10 mouse cellular contexts compared by ENCODE assay signal in the genomic region with DNA sequence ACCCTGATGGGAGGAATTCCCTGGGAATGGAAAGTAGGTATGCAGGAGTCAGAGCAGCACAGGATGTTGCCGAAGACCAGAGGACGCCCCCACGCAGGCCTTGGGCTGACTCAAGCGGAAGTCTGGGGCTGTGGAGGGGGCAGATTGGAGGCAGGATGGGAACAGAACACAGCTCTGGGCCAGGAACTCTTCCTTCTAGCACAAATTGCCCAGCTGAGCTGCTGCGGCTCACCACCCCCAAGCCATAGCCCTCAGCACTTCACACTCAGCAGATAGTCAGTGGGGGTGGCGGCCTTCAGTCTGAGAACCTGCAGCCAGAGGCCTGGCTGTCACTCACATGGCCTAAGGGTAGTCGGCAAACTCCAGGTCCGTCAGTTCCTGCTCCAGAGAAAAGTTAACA. TPM values are rescaled to one million over a fixed set of nuclear protein-coding genes. Genes with fewer than 3 reads are reported as not detected.
DNase-seq lines count a peak whose midpoint lies in the region; ATAC-seq and TF ChIP-seq lines count a peak whose summit lies in the region.
"Had no signal": no experiment of that assay in that cellular context is flagged by ENCODE, and none has a peak within 500 bp of the region (broad histone marks: within the 10 kb centered on the region; RNA-seq: fewer than 3 reads in every experiment).

No protein-coding gene starts in this region.

- no peaks in the 10 kb centered on the region for H3K27me3 ChIP-seq in midbrain, embryonic 10.5 days (ENCODE audit: low read depth, poor library complexity, severe bottlenecking)
- H3K27me3 ChIP-seq in midbrain, embryonic 13.5 days = no peaks in the 10 kb centered on the region
- no peaks in the 10 kb centered on the region for H3K27me3 ChIP-seq in heart, postnatal 0 days (ENCODE audit: control insufficient read depth, insufficient read depth, low read length)
- H3K27me3 ChIP-seq in hindbrain, embryonic 13.5 days = no peaks in the 10 kb centered on the region

- no peak overlapping the region for H3K4me2 ChIP-seq in midbrain, embryonic 13.5 days (replicated peaks)
- H3K4me2 ChIP-seq in heart, postnatal 0 days (ENCODE audit: low read depth, low read length) = no peak overlapping the region
- H3K4me2 ChIP-seq in hindbrain, embryonic 13.5 days = no peak overlapping the region

- H3K4me3 ChIP-seq in midbrain, embryonic 10.5 days = no peak overlapping the region
- no peak overlapping the region for H3K4me3 ChIP-seq in midbrain, embryonic 13.5 days (replicated peaks)
- no peak overlapping the region for H3K4me3 ChIP-seq in heart, postnatal 0 days (ENCODE audit: low read depth, low read length)
- no peak overlapping the region for H3K4me3 ChIP-seq in hindbrain, embryonic 13.5 days

- peak; percentile 73 for TF ChIP-seq EP300 in heart, postnatal 0 days (IDR thresholded peaks at IDR 0.05; ENCODE audit: low read depth)

- no peak for DNase-seq in frontal cortex, postnatal 25 days (ENCODE audit: low spot score in 2 of 2)
- DNase-seq in midbrain, embryonic 10.5 days (ENCODE audit: low spot score) = no peak
- peak; percentile 65 for DNase-seq in heart, postnatal 0 days (ENCODE audit: low spot score)
- DNase-seq in thymus, postnatal 0 days (ENCODE audit: low spot score) = peak; percentile 63
- no peak for DNase-seq in kidney, postnatal 14 days
- DNase-seq: lung, adult 2 months had no signal

- peak; percentile 59 for ATAC-seq in frontal cortex, adult (ENCODE audit: low TSS enrichment)
- ATAC-seq in midbrain, embryonic 13.5 days = no peak
- ATAC-seq in heart, postnatal 0 days (ENCODE audit: insufficient read depth, low read depth) = peak; percentile 67
- no peak for ATAC-seq in hindbrain, embryonic 13.5 days (ENCODE audit: low FRiP score)
- ATAC-seq: hindbrain, postnatal 0 days had no signal

- peak overlapping the region; percentile 34; the same call in 1 of the 2 replicates for H3K27ac ChIP-seq in midbrain, embryonic 10.5 days (replicated peaks)
- no peak overlapping the region for H3K27ac ChIP-seq in midbrain, embryonic 13.5 days
- H3K27ac ChIP-seq in heart, postnatal 0 days (ENCODE audit: low read depth) = peak overlapping the region; percentile 79
- no peak overlapping the region for H3K27ac ChIP-seq in hindbrain, embryonic 13.5 days
- H3K27ac ChIP-seq: hindbrain, postnatal 0 days had no signal

- TF ChIP-seq CTCF in heart, postnatal 0 days (IDR thresholded peaks at IDR 0.05; ENCODE audit: low read depth) = no peak

- WGBS in midbrain, embryonic 10.5 days = 66% methylated on average over 8 of the region's 8 CpGs
- 81% methylated on average over 8 of the region's 8 CpGs for WGBS in midbrain, embryonic 13.5 days
- WGBS in heart, postnatal 0 days = 20% methylated on average over 8 of the region's 8 CpGs
- 66% methylated on average over 8 of the region's 8 CpGs for WGBS in hindbrain, embryonic 13.5 days

- H3K9ac ChIP-seq in midbrain, embryonic 13.5 days (replicated peaks) = no peak overlapping the region
- no peak overlapping the region for H3K9ac ChIP-seq in heart, postnatal 0 days (replicated peaks; ENCODE audit: low read depth, low read length)
- H3K9ac ChIP-seq in hindbrain, embryonic 13.5 days = no peak overlapping the region

- no peaks in the 10 kb centered on the region for H3K9me3 ChIP-seq in midbrain, embryonic 10.5 days (replicated peaks)
- no peaks in the 10 kb centered on the region for H3K9me3 ChIP-seq in midbrain, embryonic 13.5 days
- H3K9me3 ChIP-seq in heart, postnatal 0 days (replicated peaks; ENCODE audit: control insufficient read depth, low read length) = no peaks in the 10 kb centered on the region
- no peaks in the 10 kb centered on the region for H3K9me3 ChIP-seq in hindbrain, embryonic 13.5 days

- H3K4me1 ChIP-seq in midbrain, embryonic 10.5 days = peaks cover 14% of the 10 kb centered on the region
- peaks cover 4% of the 10 kb centered on the region for H3K4me1 ChIP-seq in midbrain, embryonic 13.5 days (replicated peaks)
- H3K4me1 ChIP-seq in heart, postnatal 0 days (ENCODE audit: control insufficient read depth, insufficient read depth) = peaks cover 45% of the 10 kb centered on the region
- peaks cover 6% of the 10 kb centered on the region for H3K4me1 ChIP-seq in hindbrain, embryonic 13.5 days (replicated peaks)

- H3K36me3 ChIP-seq in midbrain, embryonic 10.5 days = no peaks in the 10 kb centered on the region
- H3K36me3 ChIP-seq in midbrain, embryonic 13.5 days = no peaks in the 10 kb centered on the region
- H3K36me3 ChIP-seq in heart, postnatal 0 days (replicated peaks; ENCODE audit: control insufficient read depth, insufficient read depth, low read length) = no peaks in the 10 kb centered on the region
- H3K36me3 ChIP-seq in hindbrain, embryonic 13.5 days = no peaks in the 10 kb centered on the region

RNA-seq across cellular contexts. Expression of a gene that starts 21.4 kb away (rescaled TPM):
- polyA plus RNA-seq in midbrain, embryonic 10.5 days (2016; fragmentation: Nextera tagmentation; extraction: Ambion mirVana) = 4.0 and 6.3 TPM in 2 replicates
- polyA plus RNA-seq in midbrain, embryonic 13.5 days (2015; fragmentation: Nextera tagmentation; extraction: Ambion mirVana) = 0.68 and 1.2 TPM in 2 replicates
- 15.9 and 20.8 TPM in 2 replicates for total RNA-seq in heart, postnatal 0 days (2014; rRNA removed; ENCODE audit: low replicate concordance)
- 8.0 and 9.6 TPM in 2 replicates for polyA plus RNA-seq in heart, postnatal 0 days (2015; fragmentation: Nextera tagmentation; extraction: Ambion mirVana)
- 33.2 and 34.4 TPM in 2 replicates for polyA plus RNA-seq in thymus, postnatal 0 days (2015; fragmentation: Nextera tagmentation; extraction: Ambion mirVana)
- polyA plus RNA-seq in hindbrain, embryonic 13.5 days (2015; fragmentation: Nextera tagmentation; extraction: Ambion mirVana) = 1.6 and 2.3 TPM in 2 replicates

Comparison
In these comparisons a context has a peak if more than half of its experiments do, and no peak if none do; other contexts are left out.
1. H3K27ac ChIP-seq: peak in midbrain, embryonic 10.5 days (single experiment) and heart, postnatal 0 days (single experiment); none in midbrain, embryonic 13.5 days (single experiment) and hindbrain, embryonic 13.5 days (single experiment).
2. ATAC-seq: peak in frontal cortex, adult (single experiment) and heart, postnatal 0 days (single experiment); none in midbrain, embryonic 13.5 days (single experiment) and hindbrain, embryonic 13.5 days (single experiment).
3. DNase-seq: peak in heart, postnatal 0 days (single experiment) and thymus, postnatal 0 days (single experiment); none in frontal cortex, postnatal 25 days (0 of 2), midbrain, embryonic 10.5 days (single experiment) and kidney, postnatal 14 days (single experiment).